Mouse (Mus musculus) erythroblast, adult 5-6 weeks (primary cell): Measurements from ENCODE around the gene Gm8229. TPM values are rescaled to one million over a fixed set of nuclear protein-coding genes. Genes with fewer than 3 reads are reported as not detected.
"Not testable (repeated sequence)": the region's sequence is repeated elsewhere in the genome, so short reads cannot be mapped to it uniquely, and the experiment has no call there.

Source experiments
- ATAC-seq: replicated peaks from 2 replicates; pipeline ENCODE4 v1.8.0; 2016; ENCODE audit warnings: moderate number of reproducible peaks, mild to moderate bottlenecking, moderate TSS enrichment, inconsistent platforms; ENCODE audit not compliant: poor library complexity, low FRiP score, severe bottlenecking
- total RNA-seq, 2 experiments: library from RNA; stranded (forward) in 1 of 2; stranded (reverse) in 1 of 2; fragments of 150-400 nt in 1 of 2; fragments of 200-764, 138-1000 nt in 1 of 2; gene quantifications; 2 replicates each; pipeline versions ENCODE4 v1.2.3 to v1.2.4; 2015 to 2017; ENCODE audit warnings: low replicate concordance in 2 of 2

The Gm8229 gene
- total RNA-seq (2015; ENCODE audit: low replicate concordance) (not detected in 2 replicates), total RNA-seq (2017; ENCODE audit: low replicate concordance) (not detected in 2 replicates)

- ATAC-seq: not testable (repeated sequence)
These were observed at the start of gene Gm8229 for GRCm38 (mm10) chr14:44365057-44365456. TSS of gene Gm8229 (plus strand) at chr14:44365357.

- ATAC-seq: not testable (repeated sequence)
These were observed 26.7 kb upstream of the Gm8229 start, which contains the start of gene Gm5930 for GRCm38 (mm10) chr14:44338484-44338883. TSS of gene Gm5930 (minus strand) at chr14:44338584.

GRCm38 (mm10) chr14:44361416-44361815, 3.7 kb upstream of the Gm8229 start:
- ATAC-seq: not testable (repeated sequence)

GRCm38 (mm10) chr14:44362301-44362700, 2.9 kb upstream of the Gm8229 start:
- not testable (repeated sequence) for ATAC-seq

GRCm38 (mm10) chr14:44384233-44384632, 19.1 kb downstream of the Gm8229 start:
- ATAC-seq: not testable (repeated sequence)

- ATAC-seq: not testable (repeated sequence)
These were observed 45.4 kb downstream of the Gm8229 start, which contains the start of gene Gm3371 for GRCm38 (mm10) chr14:44410588-44410987. TSS of gene Gm3371 (minus strand) at chr14:44410688.

Other genes starting within 250 kb of the Gm8229 start
- gene Gm3327, start 241.5 kb upstream of the Gm8229 start, total RNA-seq (2015; ENCODE audit: low replicate concordance): not detected in 2 replicates
- not detected in 2 replicates for gene Gm3327, start 241.5 kb upstream of the Gm8229 start, total RNA-seq (2017; ENCODE audit: low replicate concordance)
- gene Gm8212, start 167.7 kb upstream of the Gm8229 start, total RNA-seq (2015; ENCODE audit: low replicate concordance): not detected in 2 replicates
- gene Gm8212, start 167.7 kb upstream of the Gm8229 start, total RNA-seq (2017; ENCODE audit: low replicate concordance): not detected in 2 replicates
- gene 4930503E14Rik, start 152.1 kb upstream of the Gm8229 start, total RNA-seq (2015; ENCODE audit: low replicate concordance): not detected in 2 replicates
- not detected in 2 replicates for gene 4930503E14Rik, start 152.1 kb upstream of the Gm8229 start, total RNA-seq (2017; ENCODE audit: low replicate concordance)
- gene Gm8220, start 79.8 kb upstream of the Gm8229 start, total RNA-seq (2015; ENCODE audit: low replicate concordance): not detected in 2 replicates
- not detected in 2 replicates for gene Gm8220, start 79.8 kb upstream of the Gm8229 start, total RNA-seq (2017; ENCODE audit: low replicate concordance)
- not detected in 2 replicates for gene Gm5930, start 26.8 kb upstream of the Gm8229 start, total RNA-seq (2015; ENCODE audit: low replicate concordance)
- not detected in 2 replicates for gene Gm5930, start 26.8 kb upstream of the Gm8229 start, total RNA-seq (2017; ENCODE audit: low replicate concordance)
- not detected in 2 replicates for gene Gm3371, start 45.3 kb downstream of the Gm8229 start, total RNA-seq (2015; ENCODE audit: low replicate concordance)
- gene Gm3371, start 45.3 kb downstream of the Gm8229 start, total RNA-seq (2017; ENCODE audit: low replicate concordance): not detected in 2 replicates
- not detected in 2 replicates for gene Gm8232, start 68.3 kb downstream of the Gm8229 start, total RNA-seq (2015; ENCODE audit: low replicate concordance)
- gene Gm8232, start 68.3 kb downstream of the Gm8229 start, total RNA-seq (2017; ENCODE audit: low replicate concordance): not detected in 2 replicates
- gene BC061237, start 127.1 kb downstream of the Gm8229 start, total RNA-seq (2015; ENCODE audit: low replicate concordance): not detected in 2 replicates
- gene BC061237, start 127.1 kb downstream of the Gm8229 start, total RNA-seq (2017; ENCODE audit: low replicate concordance): not detected in 2 replicates
- gene Gm17093, start 152.9 kb downstream of the Gm8229 start, total RNA-seq (2015; ENCODE audit: low replicate concordance): not detected in 2 replicates
- gene Gm17093, start 152.9 kb downstream of the Gm8229 start, total RNA-seq (2017; ENCODE audit: low replicate concordance): not detected in 2 replicates
- gene Gm8247, start 217.8 kb downstream of the Gm8229 start, total RNA-seq (2015; ENCODE audit: low replicate concordance): not detected in 2 replicates
- not detected in 2 replicates for gene Gm8247, start 217.8 kb downstream of the Gm8229 start, total RNA-seq (2017; ENCODE audit: low replicate concordance)